Mouse (Mus musculus) right cerebral cortex, adult 18-20 months (tissue): ENCODE data around the gene Gm10340.
"Not testable (repeated sequence)": the region's sequence is repeated elsewhere in the genome, so short reads cannot be mapped to it uniquely, and the experiment has no call there.

ENCODE experiments used
- DNase-seq: peaks from one replicate; pipeline ENCODE4 v3.0.0; 2022; ENCODE audit warnings: mixed read lengths

Gm10340 gene

DNA sequence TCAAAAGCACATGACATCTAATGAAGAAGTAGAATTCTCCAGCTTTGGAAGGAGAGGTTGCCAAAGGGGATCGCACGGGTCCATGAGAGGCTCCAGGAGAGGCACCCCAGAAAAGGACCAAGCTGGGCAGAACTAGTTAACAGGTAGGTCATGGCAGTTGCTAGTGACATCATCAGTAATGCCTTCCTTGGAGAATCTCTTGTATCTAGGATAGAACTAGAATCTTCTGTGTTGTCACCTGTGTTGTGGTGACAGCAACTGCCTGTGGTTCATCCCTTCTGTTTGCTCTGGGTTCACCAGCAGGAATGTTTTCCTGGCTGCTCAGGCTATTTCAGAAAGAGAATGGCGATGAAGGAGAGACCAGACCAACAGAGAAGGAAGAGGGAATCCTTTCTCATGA is at the start of gene Gm10340:
Gene Gm10340 (plus strand): TSS at position 301 of the 400 bp plus-strand sequence.
- DNase-seq: not testable (repeated sequence)

DNA sequence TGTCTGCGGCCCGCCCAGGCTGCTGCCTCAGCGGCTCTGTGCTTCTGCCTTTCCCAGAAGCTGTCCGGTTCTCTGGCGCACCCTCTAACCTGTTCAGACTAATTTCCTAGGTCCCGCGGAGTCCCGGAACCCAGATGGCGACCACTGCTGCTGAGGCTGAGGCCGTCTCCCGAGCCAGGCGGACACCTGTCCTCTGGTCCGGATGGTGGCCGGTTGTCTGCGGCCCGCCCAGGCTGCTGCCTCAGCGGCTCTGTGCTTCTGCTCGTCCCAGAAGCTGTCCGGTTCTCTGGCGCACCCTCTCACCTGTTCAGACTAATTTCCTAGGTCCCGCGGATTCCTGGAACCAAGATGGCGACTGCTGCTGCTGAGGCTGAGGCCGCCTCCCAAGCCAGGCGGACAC is 17.7 kb upstream of the Gm10340 start:
- peak; percentile 0 for DNase-seq

DNA sequence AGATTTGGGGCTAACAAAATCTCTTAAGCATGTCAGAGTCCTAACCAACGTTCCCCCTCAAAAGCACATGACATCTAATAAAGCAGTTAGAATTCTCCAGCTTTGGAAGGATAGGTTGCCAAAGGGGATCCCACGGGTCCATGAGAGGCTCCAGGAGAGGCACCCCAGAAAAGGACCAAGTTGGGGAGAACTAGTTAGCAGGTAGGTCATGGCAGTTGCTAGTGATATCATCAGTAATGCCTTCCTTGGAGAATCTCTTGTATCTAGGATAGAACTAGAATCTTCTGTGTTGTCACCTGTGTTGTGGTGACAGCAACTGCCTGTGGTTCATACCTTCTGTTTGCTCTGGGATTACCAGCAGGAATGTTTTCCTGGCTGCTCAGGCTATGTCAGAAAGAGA is 54.2 kb downstream of the Gm10340 start, which contains the start of gene Gm5795:
Gene Gm5795 (plus strand): TSS at position 301 of the 400 bp plus-strand sequence.
- not testable (repeated sequence) for DNase-seq
